Mouse (Mus musculus) limb, embryonic 13.5 days (tissue): ENCODE data around the gene Baiap2l2. TPM values are rescaled to one million over a fixed set of nuclear protein-coding genes. Genes with fewer than 3 reads are reported as not detected.
A peak's percentile ranks its signal among the peaks of the same experiment; 100 is the strongest.

Source experiments
- ATAC-seq: fragments of 200-750 bp; cut with Nextera tagmentation; 2 replicates; pipeline ENCODE4 v1.8.0; 2017; ENCODE audit warnings: low read depth, moderate number of reproducible peaks, moderate TSS enrichment; ENCODE audit not compliant: low FRiP score
- H3K27ac ChIP-seq: fragments of 300-500 bp; sonication (generic); 2 replicates; pipeline ENCODE4 v1.5.1; 2015; ENCODE audit warnings: inconsistent platforms, mild to moderate bottlenecking, moderate library complexity
- H3K27me3 ChIP-seq: fragments of 300-500 bp; sonication (generic); 2 replicates; pipeline ENCODE4 v1.6.1; 2015; ENCODE audit warnings: mild to moderate bottlenecking, inconsistent platforms
- H3K36me3 ChIP-seq: fragments of 300-500 bp; sonication (generic); 2 replicates; pipeline ENCODE4 v1.6.1; 2015; ENCODE audit warnings: inconsistent platforms, mild to moderate bottlenecking, moderate library complexity
- H3K4me1 ChIP-seq: fragments of 300-500 bp; sonication (generic); 2 replicates; pipeline ENCODE4 v1.6.1; 2015; ENCODE audit warnings: inconsistent platforms
- H3K4me2 ChIP-seq: fragments of 300-500 bp; sonication (generic); replicated peaks from 2 replicates; pipeline ENCODE4 v1.6.1; 2015; ENCODE audit warnings: inconsistent platforms, mild to moderate bottlenecking, moderate library complexity
- H3K4me3 ChIP-seq: fragments of 300-500 bp; sonication (generic); 2 replicates; pipeline ENCODE4 v1.5.1; 2015; ENCODE audit warnings: moderate library complexity, mild to moderate bottlenecking, inconsistent platforms
- H3K9ac ChIP-seq: fragments of 300-500 bp; sonication (generic); 2 replicates; pipeline ENCODE4 v1.6.1; 2015; ENCODE audit warnings: mild to moderate bottlenecking, inconsistent platforms
- H3K9me3 ChIP-seq: fragments of 300-500 bp; sonication (generic); 2 replicates; pipeline ENCODE4 v1.6.1; 2016; ENCODE audit warnings: inconsistent platforms
- WGBS: fragments of 180-500 bp; shearing (Covaris S2); methylation state at CpG from one replicate; pipeline ENCODE4 v1.1.7; 2015; 5-methylcytosine and 5-hydroxymethylcytosine counted together
- polyA plus RNA-seq: library from polyadenylated mRNA; unstranded; fragments of >200 nt; fragmentation: Nextera tagmentation; extraction: Ambion mirVana; gene quantifications from 2 replicates; pipeline ENCODE4 v1.2.1, GENCODE M21; 2015

Baiap2l2 gene
- polyA plus RNA-seq, 1 experiment from 2014 or later, result 11.7 TPM

DNA sequence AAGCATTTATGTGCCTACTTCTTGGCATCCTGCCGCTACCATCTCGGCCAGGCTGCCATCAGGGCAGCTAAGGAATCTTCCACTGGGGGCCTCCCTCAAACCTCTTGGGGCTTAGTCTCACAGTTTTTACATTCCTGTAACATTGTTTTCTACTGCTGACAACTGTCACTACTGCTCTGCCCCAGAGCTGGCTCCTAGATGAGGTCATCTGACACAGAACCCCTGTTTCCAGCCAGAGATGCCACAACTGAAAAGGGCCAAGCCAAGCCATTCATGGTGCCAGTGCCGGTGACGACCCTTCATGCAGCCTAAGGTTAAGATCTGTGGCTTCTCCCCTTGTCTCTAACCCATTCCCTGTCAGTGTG is 38.4 kb upstream of the Baiap2l2 start:
- 76% methylated on average over 4 of the region's 4 CpGs for WGBS
- H3K4me3 ChIP-seq, result no peak overlapping the region
- peaks cover 48% of the 10 kb centered on the region for H3K4me1 ChIP-seq
- H3K9me3 ChIP-seq, result no peaks in the 10 kb centered on the region
- H3K9ac ChIP-seq, result no peak overlapping the region
- peak overlapping the region; percentile 59; the same call in 1 of the 2 replicates for H3K27ac ChIP-seq
- no peaks in the 10 kb centered on the region for H3K36me3 ChIP-seq
- H3K4me2 ChIP-seq, result no peak overlapping the region
- no peak for ATAC-seq
- no peaks in the 10 kb centered on the region for H3K27me3 ChIP-seq

DNA sequence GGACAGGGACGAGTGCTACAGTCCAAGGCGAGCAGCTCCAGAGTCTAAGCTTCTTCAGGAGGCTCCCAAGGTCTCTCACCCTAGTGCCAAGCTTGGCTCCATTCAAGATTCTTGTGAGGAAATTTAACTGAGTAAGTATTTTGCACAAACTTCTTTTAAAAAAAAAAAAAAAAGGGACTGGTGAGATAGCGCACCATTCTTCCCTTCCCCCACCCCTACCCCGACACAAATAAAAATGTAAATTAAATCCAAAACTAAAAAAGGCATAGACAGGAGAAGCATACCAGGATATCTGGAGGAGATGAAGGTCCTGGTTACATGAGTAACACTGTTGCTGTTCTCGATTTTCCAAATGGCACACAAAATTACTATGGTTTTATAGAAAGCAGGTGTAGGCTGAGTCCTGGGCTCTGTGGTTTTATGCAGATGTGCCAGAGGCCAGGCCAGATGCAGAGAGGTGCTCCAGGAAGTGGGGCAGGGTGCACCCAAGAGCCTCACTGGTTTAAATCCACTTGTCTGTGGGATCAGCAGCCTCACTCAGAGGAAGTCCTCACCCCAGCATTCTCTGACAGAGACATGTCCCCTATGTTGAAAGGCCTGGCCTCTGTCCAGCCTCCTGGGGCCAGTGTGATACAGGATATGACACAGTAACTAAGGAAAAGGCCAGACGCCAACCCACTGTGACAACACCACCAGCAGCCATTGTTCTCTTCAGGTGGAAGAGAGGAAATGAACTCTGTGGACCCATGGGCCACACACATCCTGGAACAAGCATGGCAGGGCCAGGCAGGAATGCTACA is 37.9 kb upstream of the Baiap2l2 start:
- Histone ChIP-seq H3K4me3 (no peak overlapping the region), H3K27me3 (no peaks in the 10 kb centered on the region), H3K36me3 (no peaks in the 10 kb centered on the region), H3K9me3 (no peaks in the 10 kb centered on the region), H3K4me1 (peaks cover 48% of the 10 kb centered on the region), H3K4me2 (0 out of 2 replicates have a peak overlapping the region, but pooled peaks have one; percentile 3), H3K27ac (peak overlapping the region; percentile 59), H3K9ac (no peak overlapping the region)
- ATAC-seq, result no peak
- 50% methylated on average over 6 of the region's 6 CpGs for WGBS

DNA sequence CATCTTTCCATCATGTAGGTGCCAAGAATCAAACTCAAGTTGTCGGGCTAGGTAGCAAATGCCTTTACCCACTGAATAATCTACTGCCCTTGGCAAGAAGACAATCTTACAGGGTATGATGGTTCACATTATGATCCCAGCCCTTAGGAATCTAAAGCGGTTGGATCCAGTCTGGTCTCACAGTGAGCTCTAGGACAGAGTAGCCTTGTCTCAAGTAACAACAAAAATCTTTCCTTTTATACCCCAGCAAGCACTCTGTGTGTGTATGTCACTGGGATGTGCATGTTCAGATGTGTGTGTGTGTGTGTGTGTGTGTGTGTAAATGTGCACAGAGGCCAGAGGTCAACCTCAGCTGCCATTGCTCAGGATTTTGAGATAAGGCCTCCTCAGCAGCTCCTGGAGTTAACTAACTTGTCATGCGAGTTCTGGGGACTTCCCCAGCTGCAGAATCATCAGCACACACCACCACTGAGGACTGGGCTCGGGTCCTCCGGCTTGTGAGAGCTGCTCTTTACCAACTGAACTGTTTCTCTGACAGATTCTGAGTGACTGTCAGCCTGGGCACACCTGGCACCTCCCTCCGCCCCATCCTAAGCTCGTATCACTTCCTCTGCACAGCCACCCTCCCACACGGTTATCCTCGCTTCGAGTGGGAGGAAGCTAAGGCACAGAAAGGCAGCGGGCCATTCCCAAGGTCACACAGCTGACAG is 37.1 kb upstream of the Baiap2l2 start:
- Histone ChIP-seq H3K27ac (peak overlapping the region; percentile 39; the same call in 1 of the 2 replicates), H3K9me3 (no peaks in the 10 kb centered on the region), H3K27me3 (no peaks in the 10 kb centered on the region), H3K4me3 (no peak overlapping the region), H3K4me2 (no peak overlapping the region), H3K9ac (no peak overlapping the region), H3K4me1 (peaks cover 46% of the 10 kb centered on the region), H3K36me3 (peaks cover 2% of the 10 kb centered on the region; the same call in 1 of the 2 replicates)
- 75% methylated on average over 11 of the region's 11 CpGs for WGBS
- no peak for ATAC-seq

DNA sequence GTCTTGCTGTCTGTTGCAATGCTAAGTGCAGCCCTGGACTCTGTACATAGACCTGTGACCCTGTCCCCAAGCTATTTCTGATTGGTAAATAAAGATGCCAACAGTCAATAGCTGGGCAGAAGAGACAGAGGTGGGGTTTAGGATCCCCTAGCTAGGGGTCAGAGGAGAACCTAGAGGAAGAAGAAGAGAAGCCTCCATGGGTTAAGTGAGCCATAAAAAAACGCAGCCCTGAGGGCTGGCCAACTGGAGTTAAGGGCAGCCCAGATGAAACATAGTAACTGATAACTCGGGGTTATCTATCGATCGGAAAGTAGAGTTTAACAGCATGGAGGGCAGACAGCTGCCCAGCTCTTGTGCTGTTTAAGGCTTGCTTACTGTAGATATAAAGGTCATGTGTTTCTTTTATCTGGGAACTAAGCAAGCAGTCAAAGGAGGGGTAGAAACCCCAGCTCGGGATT is 36.4 kb upstream of the Baiap2l2 start:
- no peak for ATAC-seq
- peaks cover 39% of the 10 kb centered on the region for H3K4me1 ChIP-seq
- H3K9ac ChIP-seq, result no peak overlapping the region
- no peak overlapping the region for H3K27ac ChIP-seq
- WGBS, result 75% methylated on average over 5 of the region's 5 CpGs
- H3K36me3 ChIP-seq, result peaks cover 7% of the 10 kb centered on the region
- H3K27me3 ChIP-seq, result no peaks in the 10 kb centered on the region
- no peaks in the 10 kb centered on the region for H3K9me3 ChIP-seq
- no peak overlapping the region for H3K4me3 ChIP-seq
- no peak overlapping the region for H3K4me2 ChIP-seq

DNA sequence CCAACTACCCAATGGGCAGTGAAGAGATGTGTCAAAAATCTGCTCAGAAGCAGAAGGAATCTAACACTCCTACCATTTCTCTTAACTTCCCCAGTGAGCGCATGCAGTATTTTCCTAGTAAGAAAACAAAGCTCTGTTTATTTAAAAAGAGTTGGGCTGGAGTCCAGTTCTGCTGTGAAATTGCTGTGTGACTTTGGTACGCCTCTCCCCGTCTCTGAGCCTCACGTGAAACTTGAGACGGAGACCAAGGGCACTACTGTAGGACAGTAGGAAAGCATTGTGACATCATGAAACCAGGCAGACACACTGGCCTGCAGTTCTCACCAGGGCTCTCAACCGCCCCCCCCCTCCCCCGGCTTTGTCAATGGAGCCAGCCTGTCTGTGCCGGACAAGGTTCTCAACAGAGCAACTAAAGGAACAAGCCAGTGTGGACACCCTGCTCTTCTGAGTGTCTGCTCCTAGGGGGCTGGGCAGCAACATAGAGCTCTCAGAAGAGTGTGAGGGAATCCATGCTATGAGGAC is 28.6 kb upstream of the Baiap2l2 start:
- no peak for ATAC-seq
- no peaks in the 10 kb centered on the region for H3K4me1 ChIP-seq
- H3K4me3 ChIP-seq, result no peak overlapping the region
- H3K36me3 ChIP-seq, result peaks cover 22% of the 10 kb centered on the region
- no peak overlapping the region for H3K9ac ChIP-seq
- 78% methylated on average over 8 of the region's 8 CpGs for WGBS
- no peak overlapping the region for H3K4me2 ChIP-seq
- no peak overlapping the region for H3K27ac ChIP-seq
- H3K27me3 ChIP-seq, result no peaks in the 10 kb centered on the region
- H3K9me3 ChIP-seq, result no peaks in the 10 kb centered on the region

DNA sequence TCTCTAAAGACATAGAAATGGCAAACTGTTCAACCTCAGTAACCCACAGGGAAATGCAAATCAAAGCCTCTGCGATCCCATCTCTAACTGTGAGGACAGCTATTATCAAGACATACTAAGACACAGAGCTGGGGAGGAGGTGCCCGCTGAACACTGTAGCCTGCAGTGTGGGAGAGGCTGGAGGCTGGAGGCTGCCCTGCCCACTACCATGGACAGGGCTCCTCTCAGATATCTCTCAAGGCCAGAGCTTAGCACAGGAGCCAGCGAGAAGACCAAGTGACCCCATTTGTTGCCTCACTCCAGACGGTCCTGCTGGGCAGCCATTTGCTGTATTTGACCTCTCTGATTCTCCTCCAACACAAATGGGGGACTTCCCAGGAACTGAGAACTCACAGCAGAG is 22.5 kb upstream of the Baiap2l2 start:
- H3K4me1 ChIP-seq, result no peaks in the 10 kb centered on the region
- no peak overlapping the region for H3K9ac ChIP-seq
- WGBS, result 46% methylated on average over 4 of the region's 4 CpGs
- no peak overlapping the region for H3K27ac ChIP-seq
- no peaks in the 10 kb centered on the region for H3K9me3 ChIP-seq
- H3K4me2 ChIP-seq, result no peak overlapping the region
- no peak overlapping the region for H3K4me3 ChIP-seq
- H3K36me3 ChIP-seq, result peaks cover 42% of the 10 kb centered on the region
- no peaks in the 10 kb centered on the region for H3K27me3 ChIP-seq
- no peak for ATAC-seq

DNA sequence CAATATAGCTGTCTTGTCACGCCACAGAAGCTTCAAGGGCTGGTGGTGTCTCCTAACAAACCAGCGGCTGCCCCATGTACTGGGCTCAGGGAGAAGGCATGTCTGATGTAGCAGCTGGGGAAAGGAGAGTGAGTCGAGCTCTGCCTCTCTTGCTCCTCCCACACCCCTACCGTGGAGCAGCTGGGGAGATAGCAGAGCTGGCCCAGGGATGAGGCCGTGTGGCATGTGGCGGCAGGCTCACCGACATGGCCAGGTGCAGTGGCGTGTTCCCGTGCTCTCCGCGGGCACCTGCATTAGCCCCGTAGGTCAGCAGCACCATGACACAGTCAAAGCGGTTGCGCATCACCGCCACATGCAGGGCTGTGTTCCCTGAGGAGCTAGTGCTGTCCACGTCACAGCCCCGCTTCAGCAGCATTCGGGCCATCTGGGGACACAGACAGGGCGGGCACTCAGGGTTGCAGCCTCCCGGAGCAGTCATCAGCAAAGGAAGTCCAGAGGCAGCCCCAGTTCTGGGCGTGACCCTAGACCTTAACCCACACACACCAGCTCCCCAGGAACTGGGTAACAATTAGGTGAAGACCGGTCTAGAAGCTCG is 20.8 kb upstream of the Baiap2l2 start:
- Histone ChIP-seq H3K4me3 (no peak overlapping the region), H3K9ac (no peak overlapping the region), H3K4me2 (no peak overlapping the region), H3K27me3 (no peaks in the 10 kb centered on the region), H3K36me3 (peaks cover 38% of the 10 kb centered on the region), H3K27ac (no peak overlapping the region), H3K9me3 (no peaks in the 10 kb centered on the region), H3K4me1 (no peaks in the 10 kb centered on the region)
- ATAC-seq, result no peak
- 77% methylated on average over 22 of the region's 23 CpGs for WGBS

DNA sequence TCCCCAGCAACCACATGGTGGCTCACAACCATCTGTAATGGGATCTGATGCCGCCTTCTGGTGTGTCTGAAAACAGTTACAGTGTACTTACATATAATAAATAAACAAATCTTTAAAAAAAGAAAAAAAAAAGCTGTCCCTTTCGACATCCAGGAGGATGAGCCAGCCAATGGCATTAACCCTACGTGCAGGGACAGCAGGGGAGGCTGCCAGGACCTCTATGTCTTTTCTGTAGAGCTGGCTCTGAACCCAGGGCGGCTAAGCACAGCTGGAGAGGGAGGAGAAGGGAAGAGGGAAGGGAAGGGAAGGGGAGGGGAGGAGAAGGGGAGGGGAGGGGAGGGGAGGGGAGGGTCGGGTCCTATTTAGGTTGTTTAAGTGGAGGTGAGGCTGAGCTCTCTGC is 19.5 kb upstream of the Baiap2l2 start:
- Histone ChIP-seq H3K36me3 (peaks cover 38% of the 10 kb centered on the region), H3K4me2 (no peak overlapping the region), H3K27ac (no peak overlapping the region), H3K9ac (no peak overlapping the region), H3K27me3 (no peaks in the 10 kb centered on the region), H3K4me3 (no peak overlapping the region), H3K9me3 (no peaks in the 10 kb centered on the region), H3K4me1 (no peaks in the 10 kb centered on the region)
- no peak for ATAC-seq
- 69% methylated on average over 4 of the region's 5 CpGs for WGBS

DNA sequence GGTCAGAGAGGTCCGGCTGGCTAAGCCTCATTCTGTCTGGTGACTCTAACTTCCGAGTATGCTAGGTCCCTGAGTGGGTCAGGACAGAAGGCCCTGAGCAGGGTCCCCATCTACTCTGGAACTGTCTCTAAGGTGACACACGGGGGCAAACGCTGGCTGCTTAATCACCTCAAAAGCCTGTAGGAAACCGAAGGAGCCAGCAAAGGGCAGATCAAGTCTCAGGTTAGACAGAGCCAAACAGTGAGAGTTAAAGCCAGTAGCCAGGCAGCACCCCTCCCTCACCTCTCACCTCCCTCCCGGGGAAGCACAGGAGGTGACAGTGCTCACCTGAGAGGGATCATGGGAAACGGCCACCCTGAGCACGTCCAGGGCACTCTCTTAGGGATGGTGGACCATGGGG is 18.4 kb upstream of the Baiap2l2 start:
- H3K36me3 ChIP-seq, result peaks cover 37% of the 10 kb centered on the region
- H3K27ac ChIP-seq, result no peak overlapping the region
- no peak overlapping the region for H3K9ac ChIP-seq
- no peaks in the 10 kb centered on the region for H3K9me3 ChIP-seq
- WGBS, result 79% methylated on average over 8 of the region's 8 CpGs
- H3K4me3 ChIP-seq, result no peak overlapping the region
- no peak overlapping the region for H3K4me2 ChIP-seq
- H3K27me3 ChIP-seq, result no peaks in the 10 kb centered on the region
- no peak for ATAC-seq
- H3K4me1 ChIP-seq, result no peaks in the 10 kb centered on the region

DNA sequence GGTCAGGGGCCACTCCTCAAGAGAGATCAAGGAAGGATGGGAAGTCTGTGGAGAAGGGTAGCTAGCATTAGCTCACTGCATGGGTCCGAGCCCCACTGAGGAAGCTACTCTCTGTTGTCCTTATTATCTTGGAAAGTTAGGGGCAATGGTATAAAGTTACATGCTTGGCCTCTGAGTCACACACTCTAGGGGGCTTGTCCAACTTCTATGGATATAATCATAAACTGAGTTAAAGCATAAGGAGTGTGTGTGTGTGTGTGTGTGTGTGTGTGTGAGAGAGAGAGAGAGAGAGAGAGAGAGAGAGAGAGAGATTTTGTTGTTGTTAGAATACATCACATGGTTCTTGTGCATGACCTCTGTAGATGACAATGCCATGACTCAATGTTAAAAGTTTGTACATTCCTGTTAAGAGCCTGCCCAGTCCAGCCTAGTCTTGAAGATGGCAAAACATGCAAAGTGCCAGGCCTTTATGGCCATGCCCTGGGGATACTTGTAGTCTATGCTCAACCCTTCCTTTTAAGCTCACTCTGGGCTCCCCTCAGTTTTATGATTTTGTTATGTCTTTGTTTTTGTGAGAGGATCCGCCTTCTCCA is 14.3 kb upstream of the Baiap2l2 start:
- Histone ChIP-seq H3K9ac (no peak overlapping the region), H3K4me1 (no peaks in the 10 kb centered on the region; the same call in 1 of the 2 replicates), H3K9me3 (no peaks in the 10 kb centered on the region), H3K27ac (no peak overlapping the region), H3K36me3 (peaks cover 16% of the 10 kb centered on the region; the same call in 1 of the 2 replicates), H3K27me3 (no peaks in the 10 kb centered on the region), H3K4me2 (no peak overlapping the region), H3K4me3 (no peak overlapping the region)
- WGBS, result 70% methylated on average over 2 of the region's 2 CpGs
- no peak for ATAC-seq

DNA sequence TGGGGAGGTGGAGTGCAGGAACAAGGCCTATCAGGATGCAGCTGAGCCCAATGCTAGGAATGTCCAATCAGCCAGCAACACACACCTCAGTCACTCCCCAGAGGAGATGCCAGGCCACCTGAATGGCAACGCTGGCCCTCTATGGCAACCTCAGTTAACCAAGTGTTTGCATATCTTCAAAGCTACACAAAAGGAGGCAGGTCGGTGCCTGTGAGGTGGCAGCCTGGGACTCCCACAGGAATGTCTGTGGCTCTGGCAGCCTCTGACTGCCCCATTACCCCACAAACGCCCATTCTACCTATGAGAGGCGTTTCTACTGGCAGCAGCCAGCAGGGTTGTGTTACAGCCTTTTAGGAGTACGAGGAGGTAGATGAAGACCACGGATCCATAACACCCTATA is 13.2 kb upstream of the Baiap2l2 start:
- no peak overlapping the region; the same call in 1 of the 2 replicates for H3K27ac ChIP-seq
- WGBS, result 78% methylated on average over 6 of the region's 6 CpGs
- no peaks in the 10 kb centered on the region for H3K27me3 ChIP-seq
- 0 out of 2 replicates have a peak overlapping the region, but pooled peaks have one; percentile 8 for H3K9ac ChIP-seq
- no peak overlapping the region for H3K4me3 ChIP-seq
- H3K36me3 ChIP-seq, result peaks cover 10% of the 10 kb centered on the region; the same call in 1 of the 2 replicates
- ATAC-seq, result no peak
- no peaks in the 10 kb centered on the region for H3K9me3 ChIP-seq
- no peaks in the 10 kb centered on the region; the same call in 1 of the 2 replicates for H3K4me1 ChIP-seq
- no peak overlapping the region for H3K4me2 ChIP-seq
